Mouse (Mus musculus) cerebellum, postnatal 25 days (tissue): ENCODE results near the gene Igsf10.
A peak's percentile ranks its signal among the peaks of the same experiment; 100 is the strongest.

Experiments used
- DNase-seq, 2 experiments: peaks; one replicate each; pipeline ENCODE4 v3.0.0; 2021; ENCODE audit warnings: mixed read lengths in 2 of 2

Igsf10 gene

GRCm38 (mm10) chr3:59290551-59290950, 53.6 kb downstream of the Igsf10 start:
- no peak for DNase-seq

- DNase-seq, result no peak
Observed at GRCm38 (mm10) chr3:59278620-59279019, 65.6 kb downstream of the Igsf10 start.

- no peak for DNase-seq
Observed at GRCm38 (mm10) chr3:59278254-59278533, 66.0 kb downstream of the Igsf10 start.

- DNase-seq, result no peak
Observed at GRCm38 (mm10) chr3:59277502-59278253, 66.5 kb downstream of the Igsf10 start.

GRCm38 (mm10) chr3:59270811-59271210, 73.4 kb downstream of the Igsf10 start:
- DNase-seq, result peak; percentile 23 to 60
